Comparison of ENCODE assay signal across 16 mouse cellular contexts in the genomic region with DNA sequence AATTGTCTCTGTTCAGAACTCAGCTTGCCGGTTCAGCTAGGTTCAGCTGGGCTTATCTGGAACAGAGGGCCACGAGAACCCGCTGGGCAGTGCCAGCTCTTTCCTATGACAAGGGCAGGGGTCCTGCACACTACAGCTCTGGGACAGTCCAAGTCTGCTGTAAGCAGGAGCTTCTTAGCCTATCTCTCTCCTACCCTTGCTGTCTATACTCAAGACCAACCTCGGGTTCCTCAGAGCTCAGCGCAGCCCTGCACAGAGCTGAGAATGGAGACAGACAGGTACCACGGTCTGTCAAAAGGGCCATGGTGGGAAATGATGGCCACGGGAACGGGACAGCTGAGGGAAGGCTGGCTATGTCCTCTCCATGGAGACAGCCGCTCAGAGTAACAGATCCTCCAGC. TPM values are rescaled to one million over a fixed set of nuclear protein-coding genes. Genes with fewer than 3 reads are reported as not detected.
DNase-seq lines count a peak whose midpoint lies in the region; ATAC-seq and TF ChIP-seq lines count a peak whose summit lies in the region.
"Had no signal": no experiment of that assay in that cellular context is flagged by ENCODE, and none has a peak within 500 bp of the region (broad histone marks: within the 10 kb centered on the region; RNA-seq: fewer than 3 reads in every experiment).

No protein-coding gene starts in this region.

- DNase-seq in CD4-positive, CD25-positive, alpha-beta regulatory T cell, adult 2 months (ENCODE audit: low read depth, low spot score), result peak; percentile 19
- DNase-seq in lung, embryonic 14.5 days, result no peak
- DNase-seq in lung, postnatal 4 days, result no peak
- DNase-seq in midbrain, embryonic 10.5 days (ENCODE audit: low spot score), result no peak
- DNase-seq in gastrocnemius, adult 18-20 months (ENCODE audit: low spot score), result no peak
- DNase-seq in ovary, postnatal 36 days (ENCODE audit: low spot score), result no peak
- DNase-seq: gastrocnemius, postnatal 10 days had no signal

- H3K4me1 ChIP-seq in lung, embryonic 14.5 days (ENCODE audit: insufficient read depth), result peaks cover 7% of the 10 kb centered on the region
- peaks cover 78% of the 10 kb centered on the region for H3K4me1 ChIP-seq in midbrain, embryonic 10.5 days
- peaks cover 21% of the 10 kb centered on the region for H3K4me1 ChIP-seq in stomach, embryonic 16.5 days (ENCODE audit: control insufficient read depth, insufficient read depth, low read length)

- 71% methylated on average over 9 of the region's 9 CpGs for WGBS in lung, embryonic 14.5 days
- WGBS in midbrain, embryonic 10.5 days, result 85% methylated on average over 9 of the region's 9 CpGs
- WGBS in stomach, embryonic 16.5 days, result 68% methylated on average over 9 of the region's 9 CpGs

- H3K4me3 ChIP-seq in lung, embryonic 14.5 days (ENCODE audit: low read depth, low read length), result no peak overlapping the region
- peak overlapping the region; percentile 60; the same call in 1 of the 2 replicates for H3K4me3 ChIP-seq in midbrain, embryonic 10.5 days
- H3K4me3 ChIP-seq in stomach, embryonic 16.5 days (replicated peaks; ENCODE audit: low read length), result no peak overlapping the region
- H3K4me3 ChIP-seq: liver, embryonic 15.5 days had no signal

- peaks cover 1% of the 10 kb centered on the region; the same call in 1 of the 2 replicates for H3K36me3 ChIP-seq in lung, embryonic 14.5 days (ENCODE audit: insufficient read depth)
- H3K36me3 ChIP-seq in midbrain, embryonic 10.5 days, result peaks cover 22% of the 10 kb centered on the region
- no peaks in the 10 kb centered on the region for H3K36me3 ChIP-seq in stomach, embryonic 16.5 days (ENCODE audit: control insufficient read depth, insufficient read depth, low read length)

- no peak for TF ChIP-seq CTCF in lung, embryonic 14.5 days (IDR thresholded peaks at IDR 0.05; ENCODE audit: low read depth)

- H3K4me2 ChIP-seq in lung, embryonic 14.5 days, result 0 out of 2 replicates have a peak overlapping the region, but pooled peaks have one; percentile 60
- 0 out of 2 replicates have a peak overlapping the region, but pooled peaks have one; percentile 11 for H3K4me2 ChIP-seq in stomach, embryonic 16.5 days (ENCODE audit: low read depth, low read length)
- H3K4me2 ChIP-seq: liver, embryonic 15.5 days had no signal

- H3K9ac ChIP-seq in lung, embryonic 14.5 days, result no peak overlapping the region
- H3K9ac ChIP-seq in stomach, embryonic 16.5 days (ENCODE audit: low read length), result no peak overlapping the region
- H3K9ac ChIP-seq: liver, embryonic 15.5 days had no signal

- peaks cover 24% of the 10 kb centered on the region for H3K27me3 ChIP-seq in lung, embryonic 14.5 days (ENCODE audit: insufficient read depth, low read length)
- H3K27me3 ChIP-seq in midbrain, embryonic 10.5 days (ENCODE audit: low read depth, poor library complexity, severe bottlenecking), result peaks cover 40% of the 10 kb centered on the region
- peaks cover 16% of the 10 kb centered on the region for H3K27me3 ChIP-seq in stomach, embryonic 16.5 days (ENCODE audit: control insufficient read depth, insufficient read depth, low read length)

- no peak overlapping the region for H3K27ac ChIP-seq in lung, embryonic 14.5 days (ENCODE audit: low read depth)
- H3K27ac ChIP-seq in midbrain, embryonic 10.5 days (replicated peaks), result no peak overlapping the region
- no peak overlapping the region for H3K27ac ChIP-seq in stomach, embryonic 16.5 days (ENCODE audit: low read length)
- H3K27ac ChIP-seq: liver, embryonic 15.5 days had no signal

- no peaks in the 10 kb centered on the region for H3K9me3 ChIP-seq in lung, embryonic 14.5 days (ENCODE audit: low read depth, low read length)
- H3K9me3 ChIP-seq in midbrain, embryonic 10.5 days (replicated peaks), result no peaks in the 10 kb centered on the region
- no peaks in the 10 kb centered on the region for H3K9me3 ChIP-seq in stomach, embryonic 16.5 days (replicated peaks; ENCODE audit: control insufficient read depth, low read length)
- H3K9me3 ChIP-seq: G1E; liver, embryonic 15.5 days had no signal

- ATAC-seq in CD4-positive, CD25-positive, alpha-beta regulatory T cell, adult 4 months, result no peak
- 0 out of 2 replicates have a peak, but pooled peaks have one; percentile 1 for ATAC-seq in lung, embryonic 14.5 days (ENCODE audit: insufficient read depth)
- no peak for ATAC-seq in stomach, embryonic 16.5 days (ENCODE audit: insufficient read depth, low FRiP score)
- ATAC-seq: activated CD4-positive, CD25-positive, alpha-beta regulatory T cell, adult 4 months had no signal

RNA-seq across cellular contexts. Expression of a gene that starts 2.6 kb away (rescaled TPM):
- under 1 TPM in 1 of 2 experiments, not detected in 1; 0.22 TPM for polyA plus RNA-seq in CD4-positive, CD25-positive, alpha-beta regulatory T cell, adult 4 months (2017; shearing (Covaris generic))
- 2.5 and 2.7 TPM in 2 replicates for polyA plus RNA-seq in lung, embryonic 14.5 days (2014; fragmentation: Nextera tagmentation; extraction: Ambion mirVana)
- polyA plus RNA-seq in midbrain, embryonic 10.5 days (2016; fragmentation: Nextera tagmentation; extraction: Ambion mirVana), result 17.2 and 39.7 TPM in 2 replicates
- polyA plus RNA-seq in stomach, embryonic 16.5 days (2015; fragmentation: Nextera tagmentation; extraction: Ambion mirVana), result 7.2 and 9.4 TPM in 2 replicates
- under 1 TPM; 0.74 to 0.87 TPM for total RNA-seq in gastrocnemius, adult 18-20 months (2021)
- total RNA-seq: megakaryocyte, adult 5-6 weeks had no signal
- polyA plus RNA-seq: activated CD4-positive, CD25-positive, alpha-beta regulatory T cell, adult 4 months; G1E had no signal

RNA-seq across cellular contexts. Expression of a gene that starts 22.6 kb away (rescaled TPM):
- polyA plus RNA-seq in CD4-positive, CD25-positive, alpha-beta regulatory T cell, adult 4 months (2017; shearing (Covaris generic)), result 10 to 100 TPM; 27.9 to 60.5 TPM
- polyA plus RNA-seq in lung, embryonic 14.5 days (2014; fragmentation: Nextera tagmentation; extraction: Ambion mirVana), result 43.2 and 46.6 TPM in 2 replicates
- polyA plus RNA-seq in midbrain, embryonic 10.5 days (2016; fragmentation: Nextera tagmentation; extraction: Ambion mirVana), result 61.7 and 70.5 TPM in 2 replicates
- polyA plus RNA-seq in stomach, embryonic 16.5 days (2015; fragmentation: Nextera tagmentation; extraction: Ambion mirVana), result 40.4 and 44.0 TPM in 2 replicates
- 10 to 100 TPM; 62.9 to 64.4 TPM for total RNA-seq in gastrocnemius, adult 18-20 months (2021)

RNA-seq across cellular contexts. Expression of a gene that starts 35.2 kb away (rescaled TPM):
- polyA plus RNA-seq in CD4-positive, CD25-positive, alpha-beta regulatory T cell, adult 4 months (2017; shearing (Covaris generic)), result not detected
- polyA plus RNA-seq in lung, embryonic 14.5 days (2014; fragmentation: Nextera tagmentation; extraction: Ambion mirVana), result not detected in 2 replicates
- polyA plus RNA-seq in midbrain, embryonic 10.5 days (2016; fragmentation: Nextera tagmentation; extraction: Ambion mirVana), result not detected in 2 replicates
- not detected in 2 replicates for polyA plus RNA-seq in stomach, embryonic 16.5 days (2015; fragmentation: Nextera tagmentation; extraction: Ambion mirVana)
- total RNA-seq in gastrocnemius, adult 18-20 months (2021), result not detected
- total RNA-seq: G1E; gastrocnemius, postnatal 10 days; left cerebral cortex, postnatal 10 days; megakaryocyte, adult 5-6 weeks had no signal
- polyA plus RNA-seq: activated CD4-positive, CD25-positive, alpha-beta regulatory T cell, adult 4 months; brain, embryonic 14.5 days; G1E; intestine, embryonic 16.5 days; liver, embryonic 15.5 days had no signal

RNA-seq across cellular contexts. Expression of a gene that starts 55.1 kb away (rescaled TPM):
- polyA plus RNA-seq in CD4-positive, CD25-positive, alpha-beta regulatory T cell, adult 4 months (2017; shearing (Covaris generic)), result 1 to 10 TPM; 4.2 to 5.6 TPM
- polyA plus RNA-seq in lung, embryonic 14.5 days (2014; fragmentation: Nextera tagmentation; extraction: Ambion mirVana), result 1.2 and 1.9 TPM in 2 replicates
- polyA plus RNA-seq in midbrain, embryonic 10.5 days (2016; fragmentation: Nextera tagmentation; extraction: Ambion mirVana), result 5.6 and 7.1 TPM in 2 replicates
- 6.0 and 6.4 TPM in 2 replicates for polyA plus RNA-seq in stomach, embryonic 16.5 days (2015; fragmentation: Nextera tagmentation; extraction: Ambion mirVana)
- 1 to 10 TPM in 1 of 2 experiments, under 1 TPM in 1; 0.48 to 1.1 TPM for total RNA-seq in gastrocnemius, adult 18-20 months (2021)
- total RNA-seq: G1E had no signal
- polyA plus RNA-seq: G1E had no signal

RNA-seq across cellular contexts. Expression of a gene that starts 56.5 kb away (rescaled TPM):
- polyA plus RNA-seq in CD4-positive, CD25-positive, alpha-beta regulatory T cell, adult 4 months (2017; shearing (Covaris generic)), result 100 to 1,000 TPM; 203 to 260 TPM
- 88.8 and 94.3 TPM in 2 replicates for polyA plus RNA-seq in lung, embryonic 14.5 days (2014; fragmentation: Nextera tagmentation; extraction: Ambion mirVana)
- polyA plus RNA-seq in midbrain, embryonic 10.5 days (2016; fragmentation: Nextera tagmentation; extraction: Ambion mirVana), result 106 and 108 TPM in 2 replicates
- polyA plus RNA-seq in stomach, embryonic 16.5 days (2015; fragmentation: Nextera tagmentation; extraction: Ambion mirVana), result 64.9 and 66.5 TPM in 2 replicates
- total RNA-seq in gastrocnemius, adult 18-20 months (2021), result 10 to 100 TPM; 21.9 to 26.8 TPM
